Mouse (Mus musculus): ENCODE results near the gene Pank1.

DNA sequence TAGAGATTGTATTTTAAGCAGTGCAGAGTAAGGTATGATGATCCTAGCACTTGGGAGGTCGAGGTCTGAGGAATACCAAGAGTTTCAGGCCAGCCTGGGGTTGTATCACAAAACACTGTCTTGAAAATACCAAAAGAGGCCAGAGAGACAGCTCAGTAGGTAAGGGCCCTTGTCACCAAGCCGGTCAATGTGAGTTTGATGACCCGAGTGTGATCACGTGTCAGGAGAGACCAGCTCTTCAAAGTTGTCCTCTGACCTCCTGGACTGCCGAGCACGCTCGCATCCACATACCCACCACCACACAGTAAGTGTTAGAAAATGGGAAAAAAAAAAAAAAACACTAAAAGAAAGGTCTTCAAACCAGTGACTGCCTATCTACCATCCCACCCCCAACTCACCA lies 2.6 kb downstream of the Pank1 start:
- no peak for TF ChIP-seq CTCF (IDR thresholded peaks at IDR 0.05; ENCODE audit: low read depth, low read length)
- no peak for TF ChIP-seq POLR2A (IDR thresholded peaks at IDR 0.05; ENCODE audit: borderline replicate concordance, low read depth, low read length)
